In the genomic region with DNA sequence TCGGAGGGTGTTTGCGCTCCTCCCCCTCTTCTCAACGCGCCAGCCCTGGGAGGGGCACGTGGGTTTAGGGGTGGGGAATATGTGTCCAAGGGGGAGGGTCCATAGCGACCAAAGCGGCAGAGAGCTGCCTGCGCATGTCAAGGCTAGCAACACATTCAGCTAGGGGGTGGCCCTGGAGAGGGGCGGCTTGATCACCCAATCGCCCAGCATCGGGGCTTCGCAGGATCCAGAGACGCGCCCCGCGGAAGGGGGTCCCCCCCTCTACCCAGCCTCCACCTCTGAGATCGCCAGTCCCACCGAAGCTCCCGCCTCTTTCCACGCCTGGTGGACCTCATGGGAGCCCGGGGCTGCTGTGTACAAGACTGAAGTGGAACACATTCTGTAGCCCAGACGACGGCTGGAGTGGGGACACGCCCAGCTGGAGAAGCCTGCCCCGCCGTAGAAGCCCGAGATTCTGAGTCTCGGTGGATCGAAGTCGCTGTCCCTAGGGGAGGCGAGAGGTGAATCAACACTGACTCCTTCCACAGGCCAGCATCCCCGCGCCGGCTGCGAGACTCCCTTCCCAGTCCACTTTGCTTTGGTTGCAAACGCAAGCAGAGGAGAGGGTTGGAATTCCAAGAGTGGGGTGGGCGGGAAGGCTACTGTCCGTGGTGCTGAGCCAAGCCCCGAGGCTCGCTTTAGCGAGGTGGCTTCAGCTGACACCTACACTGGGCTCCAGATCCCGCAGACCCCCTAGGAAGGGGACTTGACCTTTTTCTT, we compare ENCODE assay signal across 8 mouse cellular contexts. TPM values are rescaled to one million over a fixed set of nuclear protein-coding genes. Genes with fewer than 3 reads are reported as not detected.
DNase-seq lines count a peak whose midpoint lies in the region; ATAC-seq lines count a peak whose summit lies in the region.

TSS of gene Scn3b (plus strand) at position 115 of the 759 bp plus-strand sequence.

- peak within 1 kb of the TSS; percentile 82 for H3K9ac ChIP-seq in hindbrain, embryonic 15.5 days
- no peak within 1 kb of the TSS for H3K9ac ChIP-seq in limb, embryonic 11.5 days (ENCODE audit: low read length)
- H3K9ac ChIP-seq in midbrain, embryonic 11.5 days (ENCODE audit: low read length), result peak within 1 kb of the TSS; percentile 42
- no peak within 1 kb of the TSS for H3K9ac ChIP-seq in stomach, embryonic 15.5 days

- H3K4me2 ChIP-seq in hindbrain, embryonic 15.5 days, result peak within 1 kb of the TSS; percentile 65
- peak within 1 kb of the TSS; percentile 37 for H3K4me2 ChIP-seq in limb, embryonic 11.5 days (ENCODE audit: low read depth, severe bottlenecking)
- H3K4me2 ChIP-seq in midbrain, embryonic 11.5 days, result peak within 1 kb of the TSS; percentile 66
- H3K4me2 ChIP-seq in stomach, embryonic 15.5 days, result peak within 1 kb of the TSS; percentile 60

- no peaks in the 10 kb centered on the region for H3K27me3 ChIP-seq in hindbrain, embryonic 15.5 days
- H3K27me3 ChIP-seq in limb, embryonic 11.5 days (ENCODE audit: control insufficient read depth, insufficient read depth, low read length), result peaks cover 15% of the 10 kb centered on the region
- H3K27me3 ChIP-seq in midbrain, embryonic 11.5 days (ENCODE audit: control insufficient read depth, insufficient read depth, low read length), result peaks cover 4% of the 10 kb centered on the region; the same call in 1 of the 2 replicates
- H3K27me3 ChIP-seq in stomach, embryonic 15.5 days (replicated peaks), result peaks cover 9% of the 10 kb centered on the region

- H3K36me3 ChIP-seq in hindbrain, embryonic 15.5 days, result no peaks in the 10 kb centered on the region
- no peaks in the 10 kb centered on the region for H3K36me3 ChIP-seq in limb, embryonic 11.5 days (ENCODE audit: control insufficient read depth, insufficient read depth, low read length)
- no peaks in the 10 kb centered on the region for H3K36me3 ChIP-seq in midbrain, embryonic 11.5 days (ENCODE audit: control insufficient read depth, insufficient read depth, low read length)
- H3K36me3 ChIP-seq in stomach, embryonic 15.5 days, result no peaks in the 10 kb centered on the region

- no peaks in the 10 kb centered on the region for H3K9me3 ChIP-seq in hindbrain, embryonic 15.5 days
- no peaks in the 10 kb centered on the region for H3K9me3 ChIP-seq in limb, embryonic 11.5 days (ENCODE audit: control insufficient read depth, low read length)
- no peaks in the 10 kb centered on the region for H3K9me3 ChIP-seq in midbrain, embryonic 11.5 days (ENCODE audit: control insufficient read depth, low read length)
- H3K9me3 ChIP-seq in stomach, embryonic 15.5 days, result no peaks in the 10 kb centered on the region

- peak within 1 kb of the TSS; percentile 89 for H3K27ac ChIP-seq in hindbrain, embryonic 15.5 days (replicated peaks)
- no peak within 1 kb of the TSS for H3K27ac ChIP-seq in limb, embryonic 11.5 days (replicated peaks; ENCODE audit: low read depth, low read length)
- H3K27ac ChIP-seq in midbrain, embryonic 11.5 days (ENCODE audit: low read depth, low read length), result no peak within 1 kb of the TSS
- H3K27ac ChIP-seq in stomach, embryonic 15.5 days, result no peak within 1 kb of the TSS

- H3K4me3 ChIP-seq in hindbrain, embryonic 15.5 days, result peak within 1 kb of the TSS; percentile 68
- peak within 1 kb of the TSS; percentile 12; the same call in 1 of the 2 replicates for H3K4me3 ChIP-seq in limb, embryonic 11.5 days (ENCODE audit: low read depth, low read length)
- H3K4me3 ChIP-seq in midbrain, embryonic 11.5 days (ENCODE audit: low read depth, low read length), result peak within 1 kb of the TSS; percentile 40
- peak within 1 kb of the TSS; percentile 28 for H3K4me3 ChIP-seq in stomach, embryonic 15.5 days (replicated peaks)

- peak; percentile 10 for DNase-seq in CD4-positive, CD25-positive, alpha-beta regulatory T cell, adult 2 months (ENCODE audit: low read depth, low spot score)
- peak; percentile 25 to 44 for DNase-seq in gastrocnemius, adult 8-10 months (ENCODE audit: low spot score in 2 of 2)
- DNase-seq in limb, embryonic 11.5 days (ENCODE audit: low spot score), result peak; percentile 77
- DNase-seq in midbrain, embryonic 11.5 days (ENCODE audit: low spot score, missing footprints), result peak; percentile 95

- WGBS in hindbrain, embryonic 15.5 days, result under 1% methylated on average over 40 of the region's 42 CpGs
- WGBS in limb, embryonic 11.5 days, result 2% methylated on average over 41 of the region's 42 CpGs
- under 1% methylated on average over 41 of the region's 42 CpGs for WGBS in midbrain, embryonic 11.5 days
- under 1% methylated on average over 39 of the region's 42 CpGs for WGBS in stomach, embryonic 15.5 days

- H3K4me1 ChIP-seq in hindbrain, embryonic 15.5 days (replicated peaks), result peaks cover 43% of the 10 kb centered on the region
- no peaks in the 10 kb centered on the region for H3K4me1 ChIP-seq in limb, embryonic 11.5 days (ENCODE audit: control insufficient read depth, insufficient read depth, low read length)
- H3K4me1 ChIP-seq in midbrain, embryonic 11.5 days (ENCODE audit: control insufficient read depth, insufficient read depth, low read length), result peaks cover 12% of the 10 kb centered on the region
- peaks cover 16% of the 10 kb centered on the region; the same call in 1 of the 2 replicates for H3K4me1 ChIP-seq in stomach, embryonic 15.5 days

- ATAC-seq in CD4-positive, CD25-positive, alpha-beta regulatory T cell, adult 4 months, result no peak
- ATAC-seq in common myeloid progenitor, adult 5-6 weeks (replicated peaks; ENCODE audit: low read depth, poor library complexity, severe bottlenecking), result peak; percentile 67
- ATAC-seq in hindbrain, embryonic 15.5 days (ENCODE audit: low FRiP score, low read depth), result peak; percentile 98
- ATAC-seq in limb, embryonic 11.5 days (ENCODE audit: insufficient number of reproducible peaks, low FRiP score, low TSS enrichment, low read depth), result peak; percentile 81
- ATAC-seq in midbrain, embryonic 11.5 days (ENCODE audit: low FRiP score), result peak; percentile 93
- ATAC-seq in stomach, embryonic 15.5 days (ENCODE audit: insufficient read depth, low FRiP score, low read depth), result peak; percentile 77; the same call in 1 of the 2 replicates

RNA-seq across cellular contexts. Expression of gene Scn3b, which starts in this region (rescaled TPM):
- under 1 TPM in 1 of 2 experiments, not detected in 1; 0.13 TPM for polyA plus RNA-seq in CD4-positive, CD25-positive, alpha-beta regulatory T cell, adult 4 months (2017; shearing (Covaris generic))
- total RNA-seq in common myeloid progenitor, adult 5-6 weeks (2017), result 0.37 and 0.44 TPM in 2 replicates
- total RNA-seq in gastrocnemius, adult 8-10 months (2022), result 1 to 10 TPM in 1 of 4 experiments, under 1 TPM in 3; 0.70 to 1.7 (median 0.97) TPM
- 137 and 151 TPM in 2 replicates for polyA plus RNA-seq in hindbrain, embryonic 15.5 days (2015; fragmentation: Nextera tagmentation; extraction: Ambion mirVana)
- 0.15 and 0.35 TPM in 2 replicates for polyA plus RNA-seq in limb, embryonic 11.5 days (2014; fragmentation: Nextera tagmentation; extraction: Ambion mirVana)
- 18.6 and 21.2 TPM in 2 replicates for polyA plus RNA-seq in midbrain, embryonic 11.5 days (2014; fragmentation: Nextera tagmentation; extraction: Ambion mirVana)
- polyA plus RNA-seq in stomach, embryonic 15.5 days (2015; fragmentation: Nextera tagmentation; extraction: Ambion mirVana), result 5.2 and 6.1 TPM in 2 replicates

Comparison
In these comparisons a context has a peak if more than half of its experiments do, and no peak if none do; other contexts are left out.
1. Peak in ATAC-seq in common myeloid progenitor, adult 5-6 weeks; RNA of the gene not detected or under 1 TPM.
2. Peak in DNase-seq, ATAC-seq, H3K4me3 ChIP-seq and H3K4me2 ChIP-seq in limb, embryonic 11.5 days; RNA of the gene not detected or under 1 TPM.
3. DNase-seq: peak in every context shown above with its lines; median percentile 95 in midbrain, embryonic 11.5 days; 77 in limb, embryonic 11.5 days; 34 in gastrocnemius, adult 8-10 months; 10 in CD4-positive, CD25-positive, alpha-beta regulatory T cell, adult 2 months.
4. H3K4me3 ChIP-seq: peak in every context shown above with its lines; median percentile 68 in hindbrain, embryonic 15.5 days; 40 in midbrain, embryonic 11.5 days; 28 in stomach, embryonic 15.5 days; 12 in limb, embryonic 11.5 days.
5. H3K9ac ChIP-seq: peak in hindbrain, embryonic 15.5 days (single experiment) and midbrain, embryonic 11.5 days (single experiment); none in limb, embryonic 11.5 days (single experiment) and stomach, embryonic 15.5 days (single experiment).
6. Peak in every context shown above with its lines, with median percentiles within 50 percentile points of each other: H3K4me2 ChIP-seq.